Mouse (Mus musculus) Patski (cell line): ENCODE results near the gene Shmt1. TPM values are rescaled to one million over a fixed set of nuclear protein-coding genes. Genes with fewer than 3 reads are reported as not detected.

ENCODE experiments used
- ATAC-seq: fragments of 100-300 bp; one replicate; pipeline ENCODE4 v1.8.0; 2021
- CTCF ChIA-PET: fragments of 350-600 bp; sonication (Branson Sonifier 250); formaldehyde crosslinking; loops from one replicate; lab custom pipeline; 2022; ENCODE audit warnings: inconsistent platforms; lab: Charles Lee
- POLR2A ChIA-PET: fragments of 350-600 bp; sonication (Branson Sonifier 250); formaldehyde crosslinking; loops from one replicate; lab custom pipeline; 2022; ENCODE audit warnings: antibody characterized with exemption, inconsistent platforms; lab: Charles Lee
- DNase-seq: peaks from one replicate; pipeline ENCODE4 v3.0.0-alpha.2; 2011; ENCODE audit warnings: low read depth, low spot score
- H3K27me3 ChIP-seq: fragments of 371-371 bp; one replicate; pipeline ENCODE4 v1.5.1; 2021
- CTCF ChIP-seq: fragments of 100-300 bp; IDR thresholded peaks from one replicate; pipeline ENCODE4 v1.5.1; 2021
- in situ Hi-C: fragments of 300-500 bp; cut with MboI; formaldehyde crosslinking; loops from 3 replicates; pipeline ENCODE4 v1.11.1; 2018; ENCODE audit warnings: low pct_unique_long_range_greater_than_20kb, mixed read lengths
- polyA plus RNA-seq: library from polyadenylated mRNA; unstranded; gene quantifications from one replicate; pipeline ENCODE4 v1.2.3, GENCODE M21; 2021

Shmt1 gene
- polyA plus RNA-seq, 1 experiment from 2014 or later = 25.0 TPM

GRCm38 (mm10) chr11:60800892-60801291 lies 10.6 kb downstream of the Shmt1 start:
- POLR2A ChIA-PET = no interaction called here
- no peak for TF ChIP-seq CTCF
- in situ Hi-C loops = no loop called here
- DNase-seq (no peak), ATAC-seq (no peak)
- no peaks in the 10 kb centered on the region for H3K27me3 ChIP-seq
- CTCF ChIA-PET = interaction anchor here (1.0 kb wide), 1 partner anchor 10 kb away, joined by 3 read pairs; no protein-coding TSS in a partner anchor

- ATAC-seq (no peak), DNase-seq (no peak)
- CTCF ChIA-PET = interaction anchor here (1.0 kb wide), 1 partner anchor 13 kb away, joined by 3 read pairs; no protein-coding TSS in a partner anchor
- peak; percentile 54 for TF ChIP-seq CTCF
- POLR2A ChIA-PET = no interaction called here
- H3K27me3 ChIP-seq = no peaks in the 10 kb centered on the region
- in situ Hi-C loops = no loop called here
Observed at GRCm38 (mm10) chr11:60799977-60800376, 11.5 kb downstream of the Shmt1 start.

DNA sequence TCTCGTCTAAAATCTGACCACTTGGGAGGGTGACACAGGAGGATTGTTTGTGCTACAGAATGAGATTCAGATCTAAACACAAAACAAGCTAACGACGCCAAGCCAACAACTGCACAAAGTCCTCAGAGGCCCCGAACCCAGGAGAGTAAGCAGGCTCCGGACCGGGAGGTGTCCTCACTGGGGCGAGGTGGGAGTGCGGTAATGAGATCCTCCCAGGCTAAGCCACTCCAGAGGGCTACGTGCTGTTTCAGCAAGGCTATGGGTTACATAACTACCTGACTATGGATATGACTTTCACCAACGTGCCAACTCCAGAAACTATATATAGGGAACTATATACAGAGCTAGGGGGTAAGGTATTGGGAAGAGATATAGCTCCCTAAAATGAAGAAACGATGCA lies 15.2 kb downstream of the Shmt1 start:
- DNase-seq (no peak), ATAC-seq (no peak)
- H3K27me3 ChIP-seq = no peaks in the 10 kb centered on the region
- in situ Hi-C loops = no loop called here
- TF ChIP-seq CTCF = no peak
- ChIA-PET POLR2A (interaction anchor here (1.3 kb wide), 1 partner anchor 10 kb away, joined by 3 read pairs; no protein-coding TSS in a partner anchor), CTCF (interaction anchor here (1.7 kb wide), 1 partner anchor 34 kb away, joined by 3 read pairs; the partner anchor contains the start of gene Dhrs7b)

GRCm38 (mm10) chr11:60790472-60790871 lies 21.0 kb downstream of the Shmt1 start:
- in situ Hi-C loops = no loop called here
- no peak for TF ChIP-seq CTCF

GRCm38 (mm10) chr11:60787595-60787994 lies 23.9 kb downstream of the Shmt1 start:
- POLR2A ChIA-PET = interaction anchor here (1.2 to 1.4 kb wide), 2 partner anchors 12 to 13 kb away, joined by 3 read pairs; no protein-coding TSS in a partner anchor

More at GRCm38 (mm10) chr11:60790472-60790871, 21.0 kb downstream of the Shmt1 start:
- ChIA-PET CTCF (interaction anchor here (1.6 kb wide), 1 partner anchor 13 kb away, joined by 3 read pairs; no protein-coding TSS in a partner anchor), POLR2A (interaction anchor here (0.6 kb wide), 1 partner anchor 402 kb away, joined by 4 read pairs; no protein-coding TSS in a partner anchor)
- DNase-seq (no peak), ATAC-seq (no peak)
- no peaks in the 10 kb centered on the region for H3K27me3 ChIP-seq

DNA sequence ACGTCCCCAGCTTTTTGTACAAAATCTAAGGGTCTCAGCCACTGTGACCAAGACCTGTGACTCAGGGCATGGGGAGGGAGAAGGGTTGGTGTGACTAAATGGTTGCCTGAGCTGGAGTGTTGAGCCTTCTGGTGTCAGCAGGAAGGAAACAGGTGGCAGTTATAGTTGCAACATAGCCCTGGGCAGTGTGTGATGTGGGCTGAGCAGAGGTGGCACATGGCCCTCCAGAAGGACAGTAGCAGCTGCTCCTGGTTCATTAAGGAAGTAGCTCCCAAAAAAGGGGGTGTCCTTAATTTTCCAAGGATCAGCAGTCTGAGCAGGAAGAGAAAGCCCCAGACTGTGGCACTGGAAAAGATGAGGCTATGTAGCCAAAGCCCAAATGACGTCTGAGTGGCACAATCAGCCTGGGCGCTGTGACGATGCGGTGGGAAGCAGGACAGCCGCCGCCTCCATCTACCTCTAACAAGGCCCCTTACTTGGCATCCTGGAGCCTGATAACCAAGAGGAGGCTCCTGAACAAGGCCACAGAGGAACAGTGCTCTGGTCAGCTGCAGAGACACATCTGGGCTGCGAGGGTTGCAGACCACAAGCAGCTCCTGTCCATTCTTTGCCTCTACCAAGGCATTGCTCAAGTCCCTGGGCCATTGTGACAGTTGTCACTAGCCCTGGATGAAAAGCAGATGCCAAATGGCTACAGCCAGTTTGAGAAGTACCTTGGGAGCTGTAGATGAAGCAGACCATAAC lies 27.2 kb downstream of the Shmt1 start:
- ChIA-PET POLR2A (no interaction called here), CTCF (no interaction called here)
- DNase-seq (no peak), ATAC-seq (no peak)
- no peaks in the 10 kb centered on the region for H3K27me3 ChIP-seq
- in situ Hi-C loops = no loop called here
- no peak for TF ChIP-seq CTCF

More at GRCm38 (mm10) chr11:60787595-60787994, 23.9 kb downstream of the Shmt1 start:
- CTCF ChIA-PET = no interaction called here
- no peak for TF ChIP-seq CTCF
- DNase-seq (no peak), ATAC-seq (no peak)
- in situ Hi-C loops = no loop called here
- no peaks in the 10 kb centered on the region for H3K27me3 ChIP-seq

DNA sequence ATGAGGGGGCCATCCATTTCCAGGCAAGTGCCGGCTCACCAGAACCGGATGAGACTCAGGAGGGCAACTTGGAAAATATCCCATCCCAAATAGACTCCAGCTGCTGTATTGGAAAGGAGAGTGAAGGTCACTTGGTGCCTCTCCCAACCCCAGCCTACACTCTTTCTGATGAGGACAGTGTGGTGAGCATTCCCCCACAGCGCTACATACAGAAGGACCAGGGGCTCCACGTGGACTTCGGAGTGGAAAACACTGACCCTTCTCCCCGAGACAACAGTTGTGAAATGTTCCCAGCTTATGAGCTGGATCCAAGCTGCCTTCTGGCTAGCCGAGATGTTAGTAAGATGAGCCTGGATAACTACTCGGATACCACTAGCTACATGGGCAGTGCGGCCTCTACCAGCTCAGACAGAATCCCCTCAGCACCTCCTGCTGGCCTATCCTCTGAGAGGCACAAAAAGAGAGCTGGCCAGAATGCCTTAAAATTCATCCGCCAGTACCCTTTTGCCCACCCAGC lies 31.8 kb downstream of the Shmt1 start:
- in situ Hi-C loops = loop anchor here (5.0 kb wide), 1 partner anchor 82 kb away; the partner anchor contains the start of gene Llgl1
- POLR2A ChIA-PET = interaction anchor here (0.6 to 1.1 kb wide), 2 partner anchors 52 to 196 kb away, joined by 3 read pairs; partner anchors contain the start of gene Flii
- TF ChIP-seq CTCF = no peak
- DNase-seq = no peak
- CTCF ChIA-PET = no interaction called here
- ATAC-seq = no peak
- H3K27me3 ChIP-seq = no peaks in the 10 kb centered on the region

GRCm38 (mm10) chr11:60777801-60778370 lies 33.6 kb downstream of the Shmt1 start:
- H3K27me3 ChIP-seq = no peaks in the 10 kb centered on the region
- CTCF ChIA-PET = no interaction called here
- in situ Hi-C loops = loop anchor here (5.0 kb wide), 1 partner anchor 81 kb away; the partner anchor contains the start of gene Llgl1
- TF ChIP-seq CTCF = no peak
- DNase-seq (no peak), ATAC-seq (no peak)
- POLR2A ChIA-PET = interaction anchor here (0.7 to 1.3 kb wide), 3 partner anchors 19 to 71 kb away, joined by 3 read pairs; partner anchors contain the start of gene Shmt1

DNA sequence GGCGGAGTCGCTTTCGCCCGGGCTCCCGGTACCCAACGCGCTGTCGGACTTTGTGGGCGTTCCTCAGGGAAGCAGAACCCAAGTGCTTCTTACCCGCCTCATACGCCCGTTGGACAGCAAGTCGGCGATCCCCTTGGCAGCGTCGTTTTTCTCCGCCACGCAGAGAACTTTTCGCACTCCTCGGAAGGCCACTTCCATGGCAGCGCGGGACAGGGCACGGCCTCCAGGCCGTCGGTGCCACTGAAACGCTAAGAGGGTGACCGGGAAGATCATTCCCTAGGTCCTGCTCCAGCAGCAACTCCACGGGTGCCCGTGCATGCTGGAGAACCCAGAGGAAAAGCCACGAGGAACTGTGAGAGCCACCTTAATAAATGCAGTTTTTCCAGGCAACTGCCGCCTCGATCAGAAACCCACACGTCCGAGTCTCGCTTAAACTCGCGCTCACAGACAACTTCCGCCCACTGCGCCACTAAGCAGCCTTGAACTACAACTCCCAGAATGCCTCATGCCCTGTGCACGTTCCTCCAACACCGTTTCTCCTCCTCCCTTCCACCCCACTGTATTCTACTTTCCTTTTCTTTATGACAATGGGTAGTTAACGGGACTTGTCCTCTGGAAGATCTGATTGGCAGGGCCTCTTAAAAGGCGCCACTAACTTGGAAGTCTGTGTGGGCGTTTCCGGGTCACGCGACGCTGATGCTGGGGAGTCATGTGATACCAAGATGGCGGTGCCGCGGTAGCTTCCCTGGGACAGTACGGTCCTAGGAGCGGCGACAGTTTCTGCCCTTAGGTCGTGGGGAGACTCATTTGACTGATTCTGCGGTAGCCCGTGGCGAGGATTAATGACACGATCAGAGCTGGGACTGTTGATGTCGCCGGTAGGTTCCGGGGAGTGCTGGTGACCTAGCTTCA lies 34.4 kb downstream of the Shmt1 start, which contains the start of the genes Top3a and Smcr8:
Gene Top3a, minus strand, starts transcription at position 537 of the 912 bp plus-strand sequence.
Gene Smcr8, plus strand, starts transcription at position 696 of the 912 bp plus-strand sequence.
- ATAC-seq = peak; percentile 83
- ChIA-PET POLR2A (interaction anchor here (0.7 to 1.4 kb wide), 4 partner anchors 10 to 72 kb away, joined by 3 read pairs; partner anchors contain the start of gene Shmt1), CTCF (interaction anchor here (1.0 kb wide), 1 partner anchor 34 kb away, joined by 3 read pairs; the partner anchor contains the start of gene Shmt1)

More for the DNA sequence above, 34.4 kb downstream of the Shmt1 start, which contains the start of the genes Top3a and Smcr8:
- no peak for TF ChIP-seq CTCF
- H3K27me3 ChIP-seq = no peaks in the 10 kb centered on the region
- in situ Hi-C loops = loop anchor here (5.0 kb wide), 1 partner anchor 80 kb away; the partner anchor contains the start of gene Llgl1
- DNase-seq = peak; percentile 77
